Mouse (Mus musculus) mesoderm, embryonic 11.5 days (tissue): ENCODE results near the gene Ascc1.

Experiments used
- DNase-seq: peaks from one replicate; pipeline ENCODE4 v3.0.0-alpha.2; 2012; ENCODE audit warnings: low read depth, low spot score

Ascc1 gene

DNA sequence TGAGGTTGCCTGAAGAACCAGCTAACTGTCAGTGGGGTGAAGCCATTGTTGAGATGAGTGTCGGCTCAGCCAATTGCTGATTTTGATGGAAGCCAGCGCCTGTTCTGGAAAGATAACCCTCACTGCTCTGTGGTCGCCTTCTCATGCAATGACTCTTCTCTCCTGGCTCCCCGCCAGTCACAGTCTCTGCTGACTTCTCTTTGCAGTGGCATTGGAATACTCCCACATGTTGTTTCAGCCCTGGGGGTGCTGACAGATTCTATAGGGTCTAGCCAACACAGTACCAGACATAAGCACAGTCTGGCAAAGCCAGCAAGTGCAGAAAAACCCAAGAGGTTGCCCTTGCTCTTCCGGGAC lies 75.9 kb downstream of the Ascc1 start:
- DNase-seq, result no peak

DNA sequence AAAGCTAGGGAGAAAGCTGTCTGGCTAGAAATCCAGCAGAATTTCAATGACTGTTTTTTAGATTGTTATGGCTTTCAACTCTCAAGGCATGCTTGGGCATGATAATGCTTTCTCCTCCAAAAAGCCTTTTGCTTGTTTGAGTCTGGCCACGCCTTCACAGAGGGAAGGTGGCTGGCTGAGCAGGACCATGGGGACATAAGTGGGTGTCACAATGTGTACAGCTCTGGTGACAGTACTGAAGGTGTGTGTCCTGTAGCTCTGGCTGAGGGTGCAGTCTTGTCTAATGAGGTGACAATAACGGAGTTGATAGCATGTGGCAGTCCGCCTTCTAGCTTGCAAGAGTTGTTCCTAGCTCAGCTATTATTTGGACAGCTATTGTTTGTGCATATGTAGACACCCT lies 77.6 kb downstream of the Ascc1 start:
- no peak for DNase-seq

DNA sequence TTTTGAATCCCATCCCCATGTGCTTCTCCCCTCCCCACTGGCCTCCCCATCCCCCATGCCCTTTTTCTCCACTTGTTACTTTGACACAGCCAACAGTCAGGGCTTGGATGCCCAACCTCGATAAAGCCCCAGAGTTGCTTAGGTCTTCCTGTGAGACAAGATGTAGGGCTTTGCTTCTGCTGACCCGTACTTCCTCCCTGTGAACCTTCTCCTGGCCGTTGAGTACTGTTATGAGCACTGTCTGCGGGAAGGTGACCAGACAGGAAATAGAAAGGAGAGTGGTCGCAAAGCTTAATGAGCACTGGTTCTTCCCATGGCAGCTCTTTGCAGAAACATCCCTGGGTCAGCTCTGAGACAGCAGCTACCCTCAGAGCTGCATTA lies 78.0 kb downstream of the Ascc1 start:
- no peak for DNase-seq

GRCm38 (mm10) chr10:60080982-60081825 lies 78.6 kb downstream of the Ascc1 start:
- no peak for DNase-seq

DNA sequence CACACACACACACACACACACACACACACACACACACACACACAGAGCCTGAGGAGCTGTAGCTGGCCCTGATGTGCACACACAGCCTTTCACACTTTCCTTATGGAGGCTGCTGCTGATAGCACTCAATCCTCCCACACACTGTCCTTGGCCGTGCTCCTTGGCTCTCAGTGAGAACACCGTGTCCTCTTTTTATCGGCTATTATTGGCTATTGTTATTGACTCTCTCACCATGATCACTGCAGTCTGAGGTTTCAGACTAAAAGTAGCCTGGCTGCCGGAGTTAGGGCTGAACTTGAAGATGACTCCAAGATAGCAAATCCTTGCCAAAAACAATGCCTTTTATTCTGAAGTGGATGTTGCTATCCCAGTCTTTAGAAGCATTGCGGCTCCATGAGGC lies 79.3 kb downstream of the Ascc1 start:
- no peak for DNase-seq

DNA sequence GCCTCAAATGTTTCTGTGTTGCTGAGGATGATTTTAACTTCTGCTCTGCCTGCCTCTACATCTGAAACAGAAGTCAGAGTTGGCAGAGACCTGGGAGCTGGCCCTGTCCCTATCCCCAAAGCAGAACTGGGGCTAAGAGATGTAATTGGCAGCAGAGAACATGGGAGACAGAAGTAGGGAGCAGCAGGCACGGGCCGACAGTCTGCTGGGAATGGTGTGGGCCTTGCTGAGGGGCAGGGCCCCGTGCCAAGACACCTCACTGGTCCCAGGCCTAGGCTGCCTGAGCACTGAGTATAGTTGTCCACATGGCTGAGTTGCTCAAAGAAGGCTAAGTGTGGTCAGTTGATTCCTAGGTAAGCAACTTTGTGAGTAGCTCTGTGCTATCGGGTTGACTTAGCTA lies 81.5 kb downstream of the Ascc1 start:
- DNase-seq, result no peak

DNA sequence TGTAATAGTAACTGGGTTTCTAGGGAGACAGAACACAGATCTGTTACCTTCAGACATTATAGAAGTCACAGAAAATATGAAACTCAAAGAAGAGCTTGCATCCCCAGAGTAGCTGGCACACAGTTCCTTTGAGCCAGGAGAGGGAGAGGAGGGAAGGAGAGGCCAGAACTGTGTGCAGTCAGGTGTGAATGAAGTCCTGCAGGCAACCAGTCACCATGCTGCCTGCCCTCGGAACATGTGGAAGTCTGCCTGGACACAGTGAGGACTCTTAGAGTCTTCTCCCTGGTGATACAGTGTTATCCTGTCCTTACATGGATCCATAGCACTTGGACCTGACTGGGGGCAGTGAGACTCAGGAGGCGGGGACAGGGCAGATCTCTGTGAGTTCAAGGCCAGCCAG lies 89.7 kb downstream of the Ascc1 start:
- DNase-seq, result no peak

DNA sequence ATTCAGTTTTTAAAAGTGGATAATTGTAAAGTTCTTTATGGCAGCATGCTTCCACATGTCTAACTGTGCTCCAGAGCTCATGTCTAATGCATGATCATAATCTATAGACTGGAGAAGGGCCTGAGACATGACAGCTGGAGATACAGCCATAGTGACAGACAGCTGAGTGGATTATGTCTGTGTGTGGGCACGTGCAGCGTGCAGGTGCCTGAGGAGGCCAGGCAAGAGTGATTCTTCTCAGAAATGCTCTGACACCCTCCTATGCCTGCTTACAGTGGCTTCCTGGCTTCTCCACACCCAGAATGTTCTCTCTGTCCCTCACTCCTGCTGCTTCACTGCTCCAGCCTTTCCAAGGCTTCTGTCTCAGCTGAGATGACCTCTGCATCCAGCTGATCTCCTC lies 91.1 kb downstream of the Ascc1 start:
- DNase-seq, result no peak

- DNase-seq, result no peak
Measured at GRCm38 (mm10) chr10:60095558-60095957, 93.0 kb downstream of the Ascc1 start.

GRCm38 (mm10) chr10:60096302-60096701 lies 93.7 kb downstream of the Ascc1 start:
- DNase-seq, result no peak

DNA sequence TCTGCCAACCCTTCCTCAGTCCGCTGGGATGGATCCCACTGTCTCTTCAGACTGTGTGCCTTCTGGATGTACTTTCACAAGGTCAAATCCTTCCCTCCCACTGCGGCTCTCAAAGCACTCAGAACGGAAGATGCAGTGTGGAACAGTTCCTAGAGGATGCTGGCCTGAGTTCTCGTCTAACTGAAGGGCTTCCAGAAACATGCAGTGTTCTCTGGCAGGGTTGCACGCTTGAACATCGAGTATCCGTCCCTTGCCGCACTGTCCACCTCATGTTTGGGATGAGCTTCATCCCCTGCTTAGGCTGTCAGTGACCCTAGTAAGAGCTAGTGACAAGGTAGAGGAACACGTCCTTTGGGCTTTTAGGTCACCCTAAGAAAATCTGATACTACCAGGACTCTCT lies 94.5 kb downstream of the Ascc1 start:
- no peak for DNase-seq

- DNase-seq, result no peak
Measured at GRCm38 (mm10) chr10:60097774-60098173, 95.2 kb downstream of the Ascc1 start.

DNA sequence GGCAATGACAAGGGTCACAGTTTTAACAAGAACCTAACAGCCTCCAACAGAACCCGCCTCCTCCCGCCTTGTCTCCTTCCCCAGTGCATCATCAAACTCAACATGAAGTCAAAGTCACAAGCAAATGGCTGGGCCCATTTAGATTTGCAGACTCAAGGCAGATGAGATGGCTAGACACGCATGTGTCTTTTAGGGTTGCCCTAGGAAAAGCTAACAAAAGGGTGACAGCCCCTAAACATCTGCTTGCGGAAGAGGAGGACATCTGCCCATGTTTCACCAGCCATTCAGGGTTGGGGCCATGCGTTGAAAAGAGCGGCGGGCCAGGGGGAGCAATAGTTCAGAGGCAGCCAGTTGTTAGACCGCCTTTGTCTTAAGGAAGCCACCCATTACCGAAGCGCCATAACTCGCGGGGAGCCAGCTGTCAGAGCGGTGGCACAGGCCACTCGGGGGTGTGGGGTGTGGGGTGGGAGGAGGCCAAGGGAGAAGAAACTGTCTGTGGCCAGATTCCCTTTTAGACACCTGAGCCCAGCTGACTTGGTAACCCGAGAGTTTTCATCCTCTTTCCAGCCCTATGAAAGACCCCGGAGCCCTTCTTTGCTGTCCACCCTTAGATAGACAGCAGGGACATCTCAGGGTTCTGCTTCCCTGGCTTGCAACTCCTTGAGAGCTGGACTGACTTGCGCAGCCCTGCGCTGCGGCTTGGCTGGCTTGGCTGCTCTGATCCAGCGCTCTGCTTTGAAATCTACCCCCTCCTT lies 103.0 kb downstream of the Ascc1 start:
- DNase-seq, result peak; percentile 64

DNA sequence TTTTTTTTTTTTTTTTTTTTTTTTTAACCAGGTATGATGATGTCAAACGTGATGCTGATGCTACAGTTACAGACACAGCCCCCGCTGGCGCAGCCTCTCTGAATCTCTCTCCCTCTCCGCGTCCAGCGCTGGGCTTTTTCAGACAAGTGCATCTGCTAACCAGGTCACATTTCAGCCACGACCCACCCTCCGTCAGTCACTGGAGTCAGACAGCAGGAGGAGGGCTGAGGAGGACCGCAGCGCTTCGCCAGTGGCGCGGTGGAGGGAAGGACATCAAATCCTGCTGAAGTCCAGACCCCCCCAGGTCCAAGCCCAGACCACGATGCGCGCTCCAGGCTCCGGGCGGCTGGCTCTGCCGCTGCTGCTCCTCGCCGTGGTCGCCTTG lies 103.5 kb downstream of the Ascc1 start, which contains the start of gene Spock2:
Gene Spock2, plus strand, starts transcription at position 74 of the 385 bp plus-strand sequence.
- peak; percentile 65 for DNase-seq

GRCm38 (mm10) chr10:60106531-60107186 lies 104.1 kb downstream of the Ascc1 start:
- DNase-seq, result peak; percentile 64

- DNase-seq, result no peak
Measured at GRCm38 (mm10) chr10:60107448-60107847, 104.8 kb downstream of the Ascc1 start.

GRCm38 (mm10) chr10:60108321-60109111 lies 105.9 kb downstream of the Ascc1 start:
- no peak for DNase-seq

- DNase-seq, result no peak
Measured at GRCm38 (mm10) chr10:60109336-60109735, 106.7 kb downstream of the Ascc1 start.

DNA sequence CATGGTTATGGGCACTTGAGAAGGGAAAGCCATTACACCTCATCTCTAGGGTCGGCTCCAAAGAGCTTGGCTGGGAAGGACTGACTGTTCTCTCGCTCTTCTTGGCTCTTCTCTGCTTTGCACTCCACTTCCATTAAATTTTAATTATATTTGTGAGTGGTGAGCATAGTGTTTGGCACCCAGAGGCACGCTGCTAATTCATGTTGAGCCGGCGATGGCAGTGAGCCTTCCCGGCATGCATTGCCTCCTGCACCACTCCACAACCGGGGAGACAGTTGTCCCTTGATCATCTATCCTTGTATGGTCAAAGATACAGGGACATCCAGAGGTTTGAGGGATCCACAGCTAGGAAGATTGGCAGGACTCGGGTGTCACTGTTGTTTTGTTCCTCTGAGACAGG lies 107.4 kb downstream of the Ascc1 start:
- no peak for DNase-seq

DNA sequence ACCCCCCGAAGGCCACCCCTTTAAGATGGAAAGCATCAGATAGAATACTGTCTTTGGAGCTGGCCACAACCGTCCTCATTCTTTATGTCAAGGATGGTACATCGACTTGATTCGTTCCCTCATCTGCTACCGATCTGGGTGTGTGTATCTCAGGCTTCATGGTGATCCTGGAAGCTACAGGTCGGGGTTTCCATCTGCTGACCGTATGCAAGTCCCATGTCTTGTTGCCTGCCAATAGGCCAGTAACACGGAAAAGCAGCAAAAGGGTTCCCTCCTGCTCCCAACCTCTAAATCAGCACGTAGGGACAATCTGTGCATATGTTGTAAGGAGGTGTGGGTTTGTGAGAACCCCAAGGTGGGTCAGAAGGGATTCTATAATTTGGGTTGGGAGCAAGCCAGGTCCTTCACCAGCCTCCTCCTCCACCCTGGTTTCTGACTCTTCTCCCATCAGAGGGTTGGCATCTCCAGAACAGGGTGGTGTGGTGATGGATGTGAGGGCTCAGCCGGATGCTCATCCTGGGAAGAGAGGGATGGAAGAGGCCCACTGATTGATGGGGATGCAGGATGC lies 108.4 kb downstream of the Ascc1 start:
- DNase-seq, result no peak

DNA sequence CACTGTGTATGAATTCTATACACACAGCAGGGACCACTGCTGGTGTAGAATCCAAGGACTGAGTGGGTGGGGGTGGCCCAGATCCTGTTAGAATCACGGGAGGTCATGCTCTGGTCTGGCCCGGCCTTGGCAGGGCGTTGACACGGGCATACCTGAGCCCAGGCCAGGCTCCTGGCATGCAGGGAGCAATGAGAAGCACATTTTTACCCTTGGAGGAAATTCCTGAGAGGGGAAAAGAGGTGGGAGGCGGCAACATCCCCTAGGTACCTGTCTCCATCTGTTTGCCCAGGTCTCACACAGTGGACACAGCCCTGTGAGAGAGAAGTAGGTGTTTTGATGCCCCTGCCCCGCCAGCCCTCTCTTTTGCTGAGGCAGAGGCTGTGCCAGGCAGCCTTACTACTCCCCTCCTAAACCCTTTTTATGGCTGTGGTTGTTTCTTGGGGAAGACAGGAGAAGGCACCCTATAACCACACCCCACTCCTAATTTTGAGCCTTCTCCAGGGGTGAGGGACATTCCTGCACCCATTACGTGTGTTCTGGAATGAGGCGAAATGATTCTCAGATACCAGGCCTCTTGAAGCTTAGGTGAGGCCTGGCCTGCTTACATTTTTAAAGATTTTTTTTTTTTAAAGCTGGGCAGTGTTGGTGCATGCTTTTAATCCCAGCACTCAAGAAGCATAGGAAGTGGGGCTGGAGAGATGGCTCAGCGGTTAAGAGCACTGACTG lies 111.5 kb downstream of the Ascc1 start:
- DNase-seq, result no peak
